Mouse (Mus musculus) embryo, embryonic 11.5 days (tissue): ENCODE data around the gene Olfr958.

Source experiments
- DNase-seq: peaks from one replicate; pipeline ENCODE4 v3.0.0-alpha.2; 2012; ENCODE audit warnings: low read depth, low spot score

Gene Olfr958

GRCm38 (mm10) chr9:39553946-39554345 lies at the start of gene Olfr958:
TSS of gene Olfr958 (minus strand) at chr9:39554054.
- DNase-seq: no peak

DNA sequence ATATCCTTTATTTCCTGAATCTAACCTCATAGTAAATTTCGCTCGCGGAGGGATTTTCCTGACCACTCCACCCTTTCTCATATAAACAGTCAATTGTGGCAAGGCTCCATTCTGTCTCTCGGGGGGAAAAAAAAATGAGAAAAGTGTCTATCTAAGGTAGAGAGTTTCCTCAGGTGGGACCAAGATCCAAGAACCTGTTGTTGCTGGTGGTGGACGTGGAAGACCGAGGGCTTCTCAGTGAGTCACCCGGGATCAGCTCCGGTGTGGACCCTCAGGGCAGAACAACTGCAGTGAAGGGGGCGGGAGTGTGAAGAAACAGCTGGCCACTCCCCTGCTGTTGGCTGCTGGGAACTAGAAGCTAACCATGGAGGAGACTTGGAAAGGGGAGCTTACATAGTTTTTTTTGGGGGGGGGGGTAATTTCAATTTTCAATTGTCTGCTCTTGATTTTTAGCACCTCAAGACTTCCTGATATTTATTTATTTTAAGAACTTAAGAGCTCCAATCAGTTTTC lies 49.5 kb upstream of the Olfr958 start:
- DNase-seq: peak; percentile 27

DNA sequence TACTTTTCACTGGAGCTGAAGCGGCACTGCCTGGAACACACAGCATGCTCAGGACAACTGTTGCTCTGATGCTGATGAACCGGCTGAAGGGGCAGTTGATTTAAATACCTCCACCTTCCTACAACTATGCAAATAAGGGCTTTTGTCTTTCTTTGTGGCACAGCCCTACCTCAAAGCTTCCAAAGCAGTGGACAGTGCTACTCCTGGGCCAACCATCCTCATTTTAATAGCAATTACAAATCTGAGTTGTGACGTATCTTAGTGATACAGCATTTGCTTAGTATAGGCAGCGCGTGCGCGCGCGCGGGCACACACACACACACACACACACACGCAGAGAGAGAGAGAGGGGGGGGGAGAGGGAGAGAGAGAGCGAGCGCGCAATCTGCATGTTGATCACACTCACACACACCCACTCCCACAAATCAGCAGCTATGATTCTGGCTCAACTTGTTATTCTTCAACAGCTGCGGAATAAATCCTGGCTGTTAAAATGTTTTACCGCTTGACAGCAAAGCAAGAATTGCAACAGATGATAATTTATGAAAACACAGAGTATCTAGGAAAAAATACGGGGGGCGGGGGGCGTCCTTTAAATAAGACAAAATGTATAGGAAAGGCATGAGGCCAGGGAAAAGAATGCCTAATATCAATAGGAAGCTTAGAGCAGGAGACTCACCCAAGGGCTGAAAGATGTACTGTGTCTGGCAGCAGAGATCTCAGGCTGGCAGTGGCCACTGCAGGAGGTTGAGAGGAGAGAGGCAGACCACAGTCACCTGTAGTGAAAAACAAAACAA lies 48.9 kb upstream of the Olfr958 start:
- peak; percentile 23 for DNase-seq

GRCm38 (mm10) chr9:39577050-39577449 lies 23.2 kb upstream of the Olfr958 start:
- no peak for DNase-seq

- no peak for DNase-seq
These were observed 21.6 kb upstream of the Olfr958 start, which contains the start of gene Olfr959 for GRCm38 (mm10) chr9:39575469-39575868. TSS of gene Olfr959 (minus strand) at chr9:39575569.

GRCm38 (mm10) chr9:39558349-39558647 lies 4.4 kb upstream of the Olfr958 start:
- DNase-seq: no peak

GRCm38 (mm10) chr9:39557529-39558348 lies 3.9 kb upstream of the Olfr958 start:
- peak; percentile 1 for DNase-seq

DNA sequence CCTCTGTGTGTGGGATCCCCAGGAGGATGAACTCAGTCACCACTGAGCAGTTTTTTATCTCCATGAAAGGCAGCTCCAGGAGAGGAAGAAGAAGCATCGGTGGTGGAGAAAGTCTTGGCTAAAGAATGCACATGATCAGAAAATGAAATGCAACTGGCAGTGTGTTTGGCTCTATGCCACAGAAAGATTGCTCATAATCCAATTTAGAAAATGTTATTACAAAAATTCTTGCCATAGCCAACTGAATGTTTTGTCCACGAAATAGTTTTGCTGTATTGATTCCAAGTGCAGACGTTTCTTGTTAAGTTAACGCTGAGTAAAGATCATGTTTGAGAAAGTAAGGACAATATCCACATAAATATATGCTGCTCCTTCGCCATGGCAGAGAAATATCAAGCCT lies 3.0 kb downstream of the Olfr958 start:
- no peak for DNase-seq

DNA sequence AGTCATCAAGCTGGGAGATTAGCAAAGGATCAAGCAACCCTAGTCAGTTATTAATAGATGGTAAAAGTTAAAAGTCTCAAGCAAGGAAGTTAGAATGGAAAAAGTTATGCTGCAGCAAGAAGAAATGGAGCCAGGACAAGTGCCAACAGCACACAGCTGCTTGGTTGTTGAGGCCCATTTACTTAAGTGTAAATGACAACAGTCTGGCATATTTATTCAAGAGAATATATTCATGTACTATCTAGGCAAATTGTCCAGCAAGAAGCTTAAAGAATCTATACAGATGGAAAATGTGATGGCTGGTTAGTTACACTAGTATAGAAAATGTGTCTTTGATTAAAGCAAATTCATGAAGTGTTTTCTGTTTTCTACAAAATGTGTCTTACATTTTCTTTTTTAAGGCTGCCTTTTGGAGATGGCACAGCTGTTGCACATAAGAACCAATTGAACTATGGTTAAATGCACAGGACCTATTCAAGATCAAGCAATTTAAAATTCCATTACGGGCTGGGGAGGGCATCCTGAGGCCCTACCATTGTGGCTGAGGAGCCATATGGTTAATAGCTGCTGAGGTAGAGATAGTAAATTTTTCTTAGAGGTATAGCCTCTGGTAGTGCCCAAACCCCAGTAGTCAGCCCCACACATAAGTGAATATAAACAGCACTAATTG lies 30.1 kb downstream of the Olfr958 start:
- no peak for DNase-seq

DNA sequence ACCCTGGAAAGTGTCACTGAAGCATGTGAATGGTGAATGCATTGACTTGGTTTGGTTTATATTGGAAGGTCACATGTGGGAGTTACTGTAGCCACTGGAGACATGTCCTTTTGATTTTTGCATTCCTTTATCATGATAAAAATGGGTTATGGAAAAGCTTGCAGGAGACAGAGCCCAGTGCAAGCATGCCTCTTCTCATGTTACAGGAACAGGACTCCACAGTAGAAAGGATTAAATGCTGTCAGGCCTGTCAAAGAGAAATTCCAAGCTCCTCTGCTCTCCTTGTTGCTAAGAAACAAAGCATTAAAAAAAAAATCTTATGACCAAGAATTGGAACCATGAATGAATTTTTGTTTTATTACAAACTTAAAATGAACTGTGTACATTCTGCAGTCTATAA lies 35.3 kb downstream of the Olfr958 start:
- DNase-seq: peak; percentile 24

- DNase-seq: no peak
These were observed 38.3 kb downstream of the Olfr958 start, which contains the start of gene Olfr957 for GRCm38 (mm10) chr9:39515531-39515930. TSS of gene Olfr957 (minus strand) at chr9:39515809.

GRCm38 (mm10) chr9:39509412-39509811 lies 44.4 kb downstream of the Olfr958 start:
- no peak for DNase-seq

- DNase-seq: peak; percentile 34
These were observed 44.9 kb downstream of the Olfr958 start for GRCm38 (mm10) chr9:39508998-39509397.
